Mouse (Mus musculus): ENCODE data around the gene Nr2f2. TPM values are rescaled to one million over a fixed set of nuclear protein-coding genes. Genes with fewer than 3 reads are reported as not detected.

The Nr2f2 gene
- polyA plus RNA-seq, 1 experiment from 2014 or later: 17.9 TPM

GRCm38 (mm10) chr7:70368268-70368655, 1.7 kb upstream of the Nr2f2 start:
- Histone ChIP-seq H3K36me3 (ENCODE audit: control insufficient read depth, insufficient read depth) (no peaks in the 10 kb centered on the region), H3K27ac (ENCODE audit: low read depth, low read length) (no peak overlapping the region), H3K4me3 (ENCODE audit: low read depth, low read length) (no peak overlapping the region), H3K9me3 (ENCODE audit: control insufficient read depth) (no peaks in the 10 kb centered on the region), H3K27me3 (replicated peaks; ENCODE audit: control insufficient read depth, insufficient read depth, low read length) (peaks cover 58% of the 10 kb centered on the region), H3K4me1 (replicated peaks; ENCODE audit: control insufficient read depth, insufficient read depth, low read length) (no peaks in the 10 kb centered on the region; the same call in 1 of the 2 replicates), H3K4me2 (replicated peaks; ENCODE audit: low read depth) (no peak overlapping the region), H3K9ac (ENCODE audit: low read depth, low read length) (no peak overlapping the region)
- WGBS: 71% methylated on average over 6 of the region's 6 CpGs
- ATAC-seq: no peak
- TF ChIP-seq CTCF (IDR thresholded peaks at IDR 0.05; ENCODE audit: low read depth): no peak

DNA sequence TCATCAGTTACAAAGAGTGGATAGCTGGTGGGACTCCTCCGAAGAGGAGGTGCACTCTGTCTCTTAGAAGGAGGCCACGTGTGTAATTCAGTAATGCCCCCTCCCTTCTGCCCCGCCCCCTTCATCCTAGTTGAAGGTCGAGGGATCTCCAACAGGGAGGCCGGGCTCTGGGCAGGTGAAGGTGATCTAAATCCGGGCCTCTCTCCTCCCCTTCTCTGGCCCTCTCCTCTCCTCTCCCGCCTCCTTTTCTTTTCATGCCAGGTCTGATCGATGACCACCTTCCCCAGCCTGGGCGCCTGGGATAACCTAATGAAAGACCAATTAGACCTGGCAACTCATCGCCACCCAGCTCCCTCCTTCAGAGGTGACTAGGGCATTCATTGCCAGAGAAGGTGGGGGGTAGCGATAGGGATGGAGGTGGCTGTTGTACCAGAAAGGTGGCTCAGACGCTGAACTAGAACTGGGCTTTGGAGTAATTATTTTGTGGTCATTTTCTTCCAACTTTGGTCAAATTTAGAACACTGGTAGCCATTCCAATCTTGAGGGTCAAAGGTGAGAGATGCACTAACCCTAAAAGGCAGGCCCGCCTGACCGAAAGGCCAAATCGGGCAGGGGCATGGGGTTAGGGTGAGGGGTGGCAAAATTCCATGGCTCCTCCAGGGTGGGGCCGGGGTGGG, 1.2 kb upstream of the Nr2f2 start:
- no peak overlapping the region for H3K4me2 ChIP-seq (replicated peaks; ENCODE audit: low read depth)
- H3K4me3 ChIP-seq (ENCODE audit: low read depth, low read length): no peak overlapping the region
- H3K27ac ChIP-seq (ENCODE audit: low read depth, low read length): no peak overlapping the region
- H3K4me1 ChIP-seq (replicated peaks; ENCODE audit: control insufficient read depth, insufficient read depth, low read length): no peaks in the 10 kb centered on the region; the same call in 1 of the 2 replicates
- no peak overlapping the region for H3K9ac ChIP-seq (ENCODE audit: low read depth, low read length)
- peaks cover 58% of the 10 kb centered on the region for H3K27me3 ChIP-seq (replicated peaks; ENCODE audit: control insufficient read depth, insufficient read depth, low read length)
- no peak for ATAC-seq
- no peaks in the 10 kb centered on the region for H3K36me3 ChIP-seq (ENCODE audit: control insufficient read depth, insufficient read depth)
- no peak for TF ChIP-seq CTCF (IDR thresholded peaks at IDR 0.05; ENCODE audit: low read depth)
- WGBS: 61% methylated on average over 16 of the region's 16 CpGs
- no peaks in the 10 kb centered on the region for H3K9me3 ChIP-seq (ENCODE audit: control insufficient read depth)

DNA sequence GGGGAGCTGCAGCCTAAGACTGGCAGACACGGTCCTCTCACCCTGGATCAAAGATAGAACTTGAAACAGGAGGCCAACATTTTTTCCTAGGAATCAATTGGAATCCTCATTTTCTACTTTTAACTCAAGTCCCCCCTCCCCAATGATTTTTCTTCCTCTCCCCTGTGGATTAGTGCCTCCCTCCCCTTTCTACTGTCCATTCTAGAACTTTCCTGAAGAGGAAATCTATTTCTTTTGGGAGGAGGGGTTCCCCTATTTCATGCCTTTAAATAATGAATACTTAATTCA, 217 bp upstream of the Nr2f2 start:
- H3K27me3 ChIP-seq (replicated peaks; ENCODE audit: control insufficient read depth, insufficient read depth, low read length): peaks cover 49% of the 10 kb centered on the region
- TF ChIP-seq CTCF (IDR thresholded peaks at IDR 0.05; ENCODE audit: low read depth): no peak
- H3K27ac ChIP-seq (ENCODE audit: low read depth, low read length): no peak overlapping the region
- H3K4me1 ChIP-seq (replicated peaks; ENCODE audit: control insufficient read depth, insufficient read depth, low read length): no peaks in the 10 kb centered on the region; the same call in 1 of the 2 replicates
- H3K9ac ChIP-seq (ENCODE audit: low read depth, low read length): no peak overlapping the region
- ATAC-seq: no peak
- H3K36me3 ChIP-seq (ENCODE audit: control insufficient read depth, insufficient read depth): no peaks in the 10 kb centered on the region
- peak overlapping the region; percentile 42 for H3K4me3 ChIP-seq (ENCODE audit: low read depth, low read length)
- H3K9me3 ChIP-seq (ENCODE audit: control insufficient read depth): no peaks in the 10 kb centered on the region
- H3K4me2 ChIP-seq (replicated peaks; ENCODE audit: low read depth): peak overlapping the region; percentile 77
- WGBS: 10% methylated on average over 1 of the region's 1 CpGs

DNA sequence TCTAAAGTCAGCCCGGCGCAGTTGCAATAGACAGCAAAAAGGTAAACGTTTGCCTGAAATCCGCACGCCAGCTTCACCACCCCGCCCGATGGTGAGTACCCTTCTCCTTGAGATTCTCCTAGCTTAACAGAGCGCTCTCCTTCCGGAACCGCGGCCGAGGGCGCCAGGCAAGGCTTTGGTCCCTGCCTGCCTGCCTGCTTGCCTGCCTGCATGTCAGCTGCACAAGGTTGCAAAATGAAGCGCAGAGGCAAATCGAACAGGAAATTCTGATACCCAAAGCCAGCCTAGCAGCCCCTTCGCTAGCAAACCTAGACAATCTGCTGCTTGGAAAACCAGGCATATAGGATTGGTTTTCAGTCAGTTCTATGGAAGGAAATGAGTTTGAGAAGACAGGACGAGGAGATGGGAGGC, 1.1 kb downstream of the Nr2f2 start:
- H3K36me3 ChIP-seq (ENCODE audit: control insufficient read depth, insufficient read depth): no peaks in the 10 kb centered on the region
- H3K27ac ChIP-seq (ENCODE audit: low read depth, low read length): no peak overlapping the region; the same call in 1 of the 2 replicates
- no peak for ATAC-seq
- H3K4me1 ChIP-seq (replicated peaks; ENCODE audit: control insufficient read depth, insufficient read depth, low read length): no peaks in the 10 kb centered on the region; the same call in 1 of the 2 replicates
- peak overlapping the region; percentile 42 for H3K4me3 ChIP-seq (ENCODE audit: low read depth, low read length)
- peak overlapping the region; percentile 77 for H3K4me2 ChIP-seq (replicated peaks; ENCODE audit: low read depth)
- WGBS: under 1% methylated on average over 17 of the region's 17 CpGs
- H3K9ac ChIP-seq (ENCODE audit: low read depth, low read length): peak overlapping the region; percentile 28
- TF ChIP-seq CTCF (IDR thresholded peaks at IDR 0.05; ENCODE audit: low read depth): no peak
- H3K9me3 ChIP-seq (ENCODE audit: control insufficient read depth): no peaks in the 10 kb centered on the region
- peaks cover 37% of the 10 kb centered on the region for H3K27me3 ChIP-seq (replicated peaks; ENCODE audit: control insufficient read depth, insufficient read depth, low read length)

- 9% methylated on average over 3 of the region's 3 CpGs for WGBS
- Histone ChIP-seq H3K36me3 (ENCODE audit: control insufficient read depth, insufficient read depth) (no peaks in the 10 kb centered on the region), H3K27ac (ENCODE audit: low read depth, low read length) (no peak overlapping the region), H3K4me1 (replicated peaks; ENCODE audit: control insufficient read depth, insufficient read depth, low read length) (no peaks in the 10 kb centered on the region; the same call in 1 of the 2 replicates), H3K4me3 (ENCODE audit: low read depth, low read length) (peak overlapping the region; percentile 42), H3K27me3 (replicated peaks; ENCODE audit: control insufficient read depth, insufficient read depth, low read length) (peaks cover 31% of the 10 kb centered on the region), H3K9ac (ENCODE audit: low read depth, low read length) (no peak overlapping the region), H3K4me2 (replicated peaks; ENCODE audit: low read depth) (peak overlapping the region; percentile 77), H3K9me3 (ENCODE audit: control insufficient read depth) (no peaks in the 10 kb centered on the region)
- no peak for ATAC-seq
- TF ChIP-seq CTCF (IDR thresholded peaks at IDR 0.05; ENCODE audit: low read depth): peak; percentile 77
These were observed 1.7 kb downstream of the Nr2f2 start for GRCm38 (mm10) chr7:70364798-70365197.

DNA sequence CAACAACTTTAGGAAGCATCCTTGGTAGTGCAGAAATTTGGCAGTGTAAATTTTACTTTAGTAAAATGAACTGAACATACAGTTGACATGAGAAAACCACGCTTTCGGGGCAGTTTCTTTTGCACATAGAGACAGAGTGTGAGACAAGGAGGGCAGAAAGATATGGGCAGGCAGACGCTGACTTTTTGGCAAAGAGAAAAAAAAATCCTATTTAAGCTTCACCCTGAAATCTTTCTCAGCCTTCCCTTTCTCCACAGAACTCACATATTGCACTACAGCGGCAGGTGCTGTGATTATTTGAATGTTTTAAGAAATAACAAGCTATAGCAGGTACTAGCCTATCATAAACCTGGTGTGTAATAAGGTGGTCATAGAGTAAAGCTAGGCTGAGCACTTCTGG, 3.2 kb downstream of the Nr2f2 start:
- Histone ChIP-seq H3K27me3 (replicated peaks; ENCODE audit: control insufficient read depth, insufficient read depth, low read length) (peaks cover 18% of the 10 kb centered on the region), H3K9ac (ENCODE audit: low read depth, low read length) (no peak overlapping the region), H3K27ac (ENCODE audit: low read depth, low read length) (no peak overlapping the region), H3K36me3 (ENCODE audit: control insufficient read depth, insufficient read depth) (no peaks in the 10 kb centered on the region), H3K4me2 (replicated peaks; ENCODE audit: low read depth) (no peak overlapping the region), H3K4me1 (replicated peaks; ENCODE audit: control insufficient read depth, insufficient read depth, low read length) (no peaks in the 10 kb centered on the region), H3K4me3 (ENCODE audit: low read depth, low read length) (no peak overlapping the region), H3K9me3 (ENCODE audit: control insufficient read depth) (no peaks in the 10 kb centered on the region)
- 83% methylated on average over 4 of the region's 4 CpGs for WGBS
- ATAC-seq: no peak
- TF ChIP-seq CTCF (IDR thresholded peaks at IDR 0.05; ENCODE audit: low read depth): no peak

All from intestine, postnatal 0 days (tissue).